9 mouse cellular contexts compared by ENCODE assay signal in genomic region chr17:27638921-27639332, GRCm38 (mm10). TPM values are rescaled to one million over a fixed set of nuclear protein-coding genes. Genes with fewer than 3 reads are reported as not detected.
DNase-seq lines count a peak whose midpoint lies in the region; ATAC-seq and TF ChIP-seq lines count a peak whose summit lies in the region.
"Had no signal": no experiment of that assay in that cellular context is flagged by ENCODE, and none has a peak within 500 bp of the region (broad histone marks: within the 10 kb centered on the region; RNA-seq: fewer than 3 reads in every experiment).

No protein-coding gene starts in this region.

- H3K9me3 ChIP-seq in liver, postnatal 0 days (ENCODE audit: low read length), result no peaks in the 10 kb centered on the region
- no peaks in the 10 kb centered on the region for H3K9me3 ChIP-seq in hindbrain, embryonic 13.5 days
- H3K9me3 ChIP-seq in midbrain, embryonic 14.5 days (ENCODE audit: control insufficient read depth, low read length), result no peaks in the 10 kb centered on the region

- no peak overlapping the region for H3K4me2 ChIP-seq in liver, postnatal 0 days (ENCODE audit: low read depth, low read length)
- H3K4me2 ChIP-seq in hindbrain, embryonic 13.5 days, result no peak overlapping the region
- no peak overlapping the region for H3K4me2 ChIP-seq in midbrain, embryonic 14.5 days (ENCODE audit: low read length)

- 80% methylated on average over 20 of the region's 20 CpGs for WGBS in liver, postnatal 0 days (ENCODE audit: insufficient replicate concordance)
- WGBS in hindbrain, embryonic 13.5 days, result 82% methylated on average over 20 of the region's 20 CpGs
- WGBS in midbrain, embryonic 14.5 days, result 82% methylated on average over 20 of the region's 20 CpGs

- H3K27me3 ChIP-seq in liver, postnatal 0 days (ENCODE audit: insufficient read depth, low read length), result no peaks in the 10 kb centered on the region
- no peaks in the 10 kb centered on the region for H3K27me3 ChIP-seq in hindbrain, embryonic 13.5 days
- no peaks in the 10 kb centered on the region for H3K27me3 ChIP-seq in midbrain, embryonic 14.5 days (ENCODE audit: control insufficient read depth, insufficient read depth, low read length)

- no peak overlapping the region for H3K4me3 ChIP-seq in liver, postnatal 0 days (ENCODE audit: low read depth, low read length)
- no peak overlapping the region for H3K4me3 ChIP-seq in hindbrain, embryonic 13.5 days
- H3K4me3 ChIP-seq in midbrain, embryonic 14.5 days (replicated peaks; ENCODE audit: low read depth, low read length), result no peak overlapping the region
- H3K4me3 ChIP-seq: myocyte had no signal

- peaks cover 10% of the 10 kb centered on the region for H3K4me1 ChIP-seq in liver, postnatal 0 days (ENCODE audit: insufficient read depth)
- peaks cover 37% of the 10 kb centered on the region for H3K4me1 ChIP-seq in hindbrain, embryonic 13.5 days (replicated peaks)
- H3K4me1 ChIP-seq in midbrain, embryonic 14.5 days (ENCODE audit: control insufficient read depth, insufficient read depth, low read length), result peaks cover 10% of the 10 kb centered on the region

- H3K9ac ChIP-seq in liver, postnatal 0 days (replicated peaks), result no peak overlapping the region
- H3K9ac ChIP-seq in hindbrain, embryonic 13.5 days, result no peak overlapping the region
- no peak overlapping the region for H3K9ac ChIP-seq in midbrain, embryonic 14.5 days (replicated peaks; ENCODE audit: low read length)

- H3K36me3 ChIP-seq in liver, postnatal 0 days (replicated peaks; ENCODE audit: insufficient read depth, low read length), result peaks cover under 1% of the 10 kb centered on the region; the same call in 1 of the 2 replicates
- H3K36me3 ChIP-seq in hindbrain, embryonic 13.5 days, result no peaks in the 10 kb centered on the region
- no peaks in the 10 kb centered on the region for H3K36me3 ChIP-seq in midbrain, embryonic 14.5 days (ENCODE audit: control insufficient read depth, insufficient read depth, low read length)

- no peak for ATAC-seq in liver, postnatal 0 days
- ATAC-seq in hindbrain, embryonic 13.5 days (ENCODE audit: low FRiP score), result no peak
- ATAC-seq in midbrain, embryonic 14.5 days (ENCODE audit: low FRiP score, low TSS enrichment), result no peak

- peak; percentile 69 to 80 for DNase-seq in layer of hippocampus, adult 18-20 months (ENCODE audit: low spot score in 2 of 2)
- DNase-seq in layer of hippocampus, postnatal 14 days (ENCODE audit: low spot score in 2 of 2), result no peak
- peak; percentile 66 for DNase-seq in ES-CJ7 (ENCODE audit: low read depth, low spot score)
- DNase-seq in cerebellum, postnatal 10 days, result peak; percentile 50 to 56
- DNase-seq in liver, postnatal 0 days, result peak; percentile 52
- no peak for DNase-seq in midbrain, embryonic 14.5 days
- DNase-seq in retina, postnatal 1 day, result no peak

- peak; percentile 66 for TF ChIP-seq CTCF in liver, postnatal 0 days (IDR thresholded peaks at IDR 0.05; ENCODE audit: low read depth)

- TF ChIP-seq EP300 in liver, postnatal 0 days (IDR thresholded peaks at IDR 0.05; ENCODE audit: low read depth), result no peak

- H3K27ac ChIP-seq in liver, postnatal 0 days (ENCODE audit: low read depth), result no peak overlapping the region
- no peak overlapping the region for H3K27ac ChIP-seq in hindbrain, embryonic 13.5 days
- no peak overlapping the region for H3K27ac ChIP-seq in midbrain, embryonic 14.5 days (replicated peaks; ENCODE audit: low read depth, low read length)

RNA-seq across cellular contexts. Expression of gene Rps10, which starts 2.5 kb away (rescaled TPM):
- 100 to 1,000 TPM; 526 to 527 TPM for total RNA-seq in layer of hippocampus, adult 18-20 months (2021)
- total RNA-seq in layer of hippocampus, postnatal 14 days (2021), result 100 to 1,000 TPM; 413 to 460 TPM
- 523 and 535 TPM in 2 replicates for polyA plus RNA-seq in liver, postnatal 0 days (2015; fragmentation: Nextera tagmentation; extraction: Ambion mirVana)
- 565 and 583 TPM in 2 replicates for polyA plus RNA-seq in hindbrain, embryonic 13.5 days (2015; fragmentation: Nextera tagmentation; extraction: Ambion mirVana)
- 563 and 615 TPM in 2 replicates for polyA plus RNA-seq in midbrain, embryonic 14.5 days (2014; fragmentation: Nextera tagmentation; extraction: Ambion mirVana)

RNA-seq across cellular contexts. Expression of gene RPS10-NUDT3, which starts 3.9 kb away (rescaled TPM):
- total RNA-seq in layer of hippocampus, adult 18-20 months (2021), result 1 to 10 TPM in 1 of 2 experiments, not detected in 1; 1.9 TPM
- total RNA-seq in layer of hippocampus, postnatal 14 days (2021), result not detected
- not detected in 2 replicates for polyA plus RNA-seq in liver, postnatal 0 days (2015; fragmentation: Nextera tagmentation; extraction: Ambion mirVana)
- not detected in 2 replicates for polyA plus RNA-seq in hindbrain, embryonic 13.5 days (2015; fragmentation: Nextera tagmentation; extraction: Ambion mirVana)
- not detected in 2 replicates for polyA plus RNA-seq in midbrain, embryonic 14.5 days (2014; fragmentation: Nextera tagmentation; extraction: Ambion mirVana)
- polyA plus RNA-seq: myocyte had no signal

RNA-seq across cellular contexts. Expression of gene Nudt3, which starts 15.6 kb away (rescaled TPM):
- total RNA-seq in layer of hippocampus, adult 18-20 months (2021), result 100 to 1,000 TPM; 521 to 525 TPM
- total RNA-seq in layer of hippocampus, postnatal 14 days (2021), result 100 to 1,000 TPM; 487 to 502 TPM
- 17.9 and 20.2 TPM in 2 replicates for polyA plus RNA-seq in liver, postnatal 0 days (2015; fragmentation: Nextera tagmentation; extraction: Ambion mirVana)
- polyA plus RNA-seq in hindbrain, embryonic 13.5 days (2015; fragmentation: Nextera tagmentation; extraction: Ambion mirVana), result 225 and 235 TPM in 2 replicates
- 117 and 224 TPM in 2 replicates for polyA plus RNA-seq in midbrain, embryonic 14.5 days (2014; fragmentation: Nextera tagmentation; extraction: Ambion mirVana)

RNA-seq across cellular contexts. Expression of gene Pacsin1, which starts 16.4 kb away (rescaled TPM):
- 100 to 1,000 TPM; 339 to 340 TPM for total RNA-seq in layer of hippocampus, adult 18-20 months (2021)
- total RNA-seq in layer of hippocampus, postnatal 14 days (2021), result 100 to 1,000 TPM; 270 to 280 TPM
- 0.27 and 0.29 TPM in 2 replicates for polyA plus RNA-seq in liver, postnatal 0 days (2015; fragmentation: Nextera tagmentation; extraction: Ambion mirVana)
- polyA plus RNA-seq in hindbrain, embryonic 13.5 days (2015; fragmentation: Nextera tagmentation; extraction: Ambion mirVana), result 27.9 and 31.0 TPM in 2 replicates
- 33.0 and 42.1 TPM in 2 replicates for polyA plus RNA-seq in midbrain, embryonic 14.5 days (2014; fragmentation: Nextera tagmentation; extraction: Ambion mirVana)

Comparison
In these comparisons a context has a peak if more than half of its experiments do, and no peak if none do; other contexts are left out.
1. DNase-seq: peak in layer of hippocampus, adult 18-20 months (2 of 2), ES-CJ7 (single experiment), cerebellum, postnatal 10 days (2 of 2) and liver, postnatal 0 days (single experiment); none in layer of hippocampus, postnatal 14 days (0 of 2), midbrain, embryonic 14.5 days (single experiment) and retina, postnatal 1 day (single experiment).